Mouse (Mus musculus): ENCODE measurements at regions not wholly inside any gene's neighbourhood (a gene's known extent, or its start where the extent isn't known, plus 50 kb on each side); places are given as distances from the start of the nearest gene placed in this dataset.

DNA sequence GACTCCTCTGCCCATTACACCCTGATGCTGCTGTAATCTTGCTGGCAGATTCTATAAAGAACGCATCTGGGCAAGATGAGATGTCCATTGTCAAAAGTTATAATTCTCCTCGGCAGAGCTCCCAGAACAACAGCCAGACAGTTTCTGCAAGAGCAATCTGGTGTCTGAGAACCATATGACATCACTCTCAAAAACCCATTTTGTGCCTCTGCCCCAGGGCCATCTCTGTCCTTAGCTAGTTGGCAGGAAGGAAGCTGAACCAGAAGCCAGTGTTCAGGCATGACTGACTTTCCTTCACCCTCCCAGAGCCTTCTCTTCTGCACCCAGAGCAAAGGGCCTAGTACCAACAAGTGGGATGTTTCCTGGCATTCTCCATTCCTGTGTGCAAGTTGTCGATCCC is 250.5 kb downstream of the Gm4791 start:
- TF ChIP-seq CTCF (IDR thresholded peaks at IDR 0.05; ENCODE audit: low read depth) (no peak), EP300 (IDR thresholded peaks at IDR 0.05; ENCODE audit: low read depth) (no peak)
